ENCODE assay signal across 8 mouse cellular contexts in the genomic region with DNA sequence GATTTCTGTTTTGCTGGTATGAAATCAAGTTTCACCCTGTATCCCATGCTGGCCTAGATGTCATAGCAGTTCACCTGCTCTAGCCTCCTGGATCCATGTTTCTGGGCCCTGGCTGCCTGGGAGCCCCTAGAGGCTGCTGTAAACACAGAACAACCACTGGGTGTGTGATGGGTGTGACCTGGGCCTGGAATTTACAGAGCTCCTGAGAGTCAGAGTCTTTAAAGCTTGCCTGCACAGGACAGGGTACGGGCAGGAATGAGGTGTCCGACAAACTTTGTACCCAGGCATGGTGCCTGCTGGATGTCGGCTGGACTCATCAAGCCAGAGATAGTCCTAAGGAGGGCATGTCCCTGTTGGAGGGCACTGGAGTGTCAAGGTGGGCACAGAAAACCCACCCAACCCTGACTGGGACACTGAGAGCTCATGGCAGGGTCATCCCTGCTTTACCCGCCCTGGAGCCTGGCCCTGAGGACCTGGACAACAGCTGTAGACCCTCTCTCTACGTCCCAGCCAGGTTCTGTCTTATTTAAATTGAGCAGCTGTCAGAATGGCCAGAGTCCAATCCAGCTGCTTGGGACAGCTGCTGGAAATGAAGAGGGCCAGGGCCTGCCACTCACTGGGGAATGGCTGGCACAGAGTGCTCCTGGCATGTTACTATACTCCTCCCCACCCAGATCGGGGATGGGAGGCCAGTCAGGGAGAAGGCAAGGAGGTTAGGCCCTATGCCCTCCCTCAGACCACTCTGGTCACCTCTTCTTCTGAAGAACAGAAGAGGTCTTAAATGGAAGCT. TPM values are rescaled to one million over a fixed set of nuclear protein-coding genes. Genes with fewer than 3 reads are reported as not detected.
DNase-seq lines count a peak whose midpoint lies in the region; ATAC-seq and TF ChIP-seq lines count a peak whose summit lies in the region.

No protein-coding gene starts in this region.

- WGBS in hindbrain, postnatal 0 days: 75% methylated on average over 6 of the region's 6 CpGs
- WGBS in hindbrain, embryonic 13.5 days: 76% methylated on average over 6 of the region's 6 CpGs
- WGBS in lung, embryonic 14.5 days: 63% methylated on average over 6 of the region's 6 CpGs
- WGBS in intestine, embryonic 15.5 days: 50% methylated on average over 6 of the region's 6 CpGs
- 59% methylated on average over 6 of the region's 6 CpGs for whole genome bisulfite sequencing in stomach, embryonic 14.5 days

- H3K4me1 ChIP-seq in hindbrain, postnatal 0 days (ENCODE audit: insufficient read depth, low read length): no peaks in the 10 kb centered on the region
- H3K4me1 ChIP-seq in hindbrain, embryonic 13.5 days (replicated peaks): peaks cover 14% of the 10 kb centered on the region
- 0 out of 2 replicates have a peak, but pooled peaks cover 6% of the 10 kb centered on the region for H3K4me1 ChIP-seq in lung, embryonic 14.5 days (ENCODE audit: insufficient read depth)
- H3K4me1 ChIP-seq in intestine, embryonic 15.5 days (replicated peaks): peaks cover 30% of the 10 kb centered on the region
- H3K4me1 ChIP-seq in stomach, embryonic 14.5 days (ENCODE audit: control insufficient read depth, insufficient read depth, low read length): peaks cover 28% of the 10 kb centered on the region

- no peak for TF ChIP-seq CTCF in hindbrain, postnatal 0 days (IDR thresholded peaks at IDR 0.05; ENCODE audit: low read depth)
- peak; percentile 19; the same call in 1 of the 2 replicates for TF ChIP-seq CTCF in lung, embryonic 14.5 days (IDR thresholded peaks at IDR 0.05; ENCODE audit: low read depth)

- no peak for DNase-seq in hindbrain, postnatal 0 days (ENCODE audit: low spot score)
- DNase-seq in lung, embryonic 14.5 days: peak; percentile 67
- no peak for DNase-seq in lung, postnatal 25 days (ENCODE audit: low spot score)
- no peak for DNase-seq in liver

- H3K27ac ChIP-seq in hindbrain, postnatal 0 days: no peak overlapping the region
- H3K27ac ChIP-seq in hindbrain, embryonic 13.5 days: no peak overlapping the region
- H3K27ac ChIP-seq in lung, embryonic 14.5 days (ENCODE audit: low read depth): 0 out of 2 replicates have a peak overlapping the region, but pooled peaks have one; percentile 26
- peak overlapping the region; percentile 90 for H3K27ac ChIP-seq in intestine, embryonic 15.5 days
- peak overlapping the region; percentile 39; the same call in 1 of the 2 replicates for H3K27ac ChIP-seq in stomach, embryonic 14.5 days (ENCODE audit: low read length)

- H3K4me2 ChIP-seq in hindbrain, postnatal 0 days (ENCODE audit: low read depth, low read length): no peak overlapping the region
- no peak overlapping the region for H3K4me2 ChIP-seq in hindbrain, embryonic 13.5 days
- no peak overlapping the region for H3K4me2 ChIP-seq in lung, embryonic 14.5 days
- peak overlapping the region; percentile 22; the same call in 1 of the 2 replicates for H3K4me2 ChIP-seq in intestine, embryonic 15.5 days (replicated peaks)
- no peak overlapping the region for H3K4me2 ChIP-seq in stomach, embryonic 14.5 days (replicated peaks; ENCODE audit: low read depth, low read length)

- no peaks in the 10 kb centered on the region for H3K27me3 ChIP-seq in hindbrain, postnatal 0 days (ENCODE audit: insufficient read depth, low read length)
- 0 out of 2 replicates have a peak, but pooled peaks cover 5% of the 10 kb centered on the region for H3K27me3 ChIP-seq in hindbrain, embryonic 13.5 days
- no peaks in the 10 kb centered on the region for H3K27me3 ChIP-seq in lung, embryonic 14.5 days (ENCODE audit: insufficient read depth, low read length)
- H3K27me3 ChIP-seq in intestine, embryonic 15.5 days (replicated peaks): no peaks in the 10 kb centered on the region
- no peaks in the 10 kb centered on the region for H3K27me3 ChIP-seq in stomach, embryonic 14.5 days (ENCODE audit: control insufficient read depth, insufficient read depth, low read length)

- no peak overlapping the region for H3K9ac ChIP-seq in hindbrain, postnatal 0 days (replicated peaks; ENCODE audit: low read length)
- no peak overlapping the region for H3K9ac ChIP-seq in hindbrain, embryonic 13.5 days
- H3K9ac ChIP-seq in lung, embryonic 14.5 days: no peak overlapping the region
- 0 out of 2 replicates have a peak overlapping the region, but pooled peaks have one; percentile 9 for H3K9ac ChIP-seq in intestine, embryonic 15.5 days
- no peak overlapping the region for H3K9ac ChIP-seq in stomach, embryonic 14.5 days (replicated peaks; ENCODE audit: low read depth, low read length)

- no peaks in the 10 kb centered on the region for H3K9me3 ChIP-seq in hindbrain, postnatal 0 days (ENCODE audit: low read length)
- no peaks in the 10 kb centered on the region for H3K9me3 ChIP-seq in hindbrain, embryonic 13.5 days
- no peaks in the 10 kb centered on the region for H3K9me3 ChIP-seq in lung, embryonic 14.5 days (ENCODE audit: low read depth, low read length)
- H3K9me3 ChIP-seq in intestine, embryonic 15.5 days: no peaks in the 10 kb centered on the region
- no peaks in the 10 kb centered on the region for H3K9me3 ChIP-seq in stomach, embryonic 14.5 days (ENCODE audit: control insufficient read depth, low read depth, low read length)

- no peaks in the 10 kb centered on the region for H3K36me3 ChIP-seq in hindbrain, postnatal 0 days (ENCODE audit: insufficient read depth, low read length)
- no peaks in the 10 kb centered on the region for H3K36me3 ChIP-seq in hindbrain, embryonic 13.5 days
- no peaks in the 10 kb centered on the region for H3K36me3 ChIP-seq in lung, embryonic 14.5 days (ENCODE audit: insufficient read depth)
- H3K36me3 ChIP-seq in intestine, embryonic 15.5 days: no peaks in the 10 kb centered on the region
- H3K36me3 ChIP-seq in stomach, embryonic 14.5 days (ENCODE audit: control insufficient read depth, insufficient read depth, low read length): no peaks in the 10 kb centered on the region; the same call in 1 of the 2 replicates

- ATAC-seq in hindbrain, postnatal 0 days: peak; percentile 43; the same call in 1 of the 2 replicates
- ATAC-seq in hindbrain, embryonic 13.5 days (ENCODE audit: low FRiP score): no peak
- peak; percentile 30; the same call in 1 of the 2 replicates for ATAC-seq in lung, embryonic 14.5 days (ENCODE audit: insufficient read depth)
- ATAC-seq in intestine, embryonic 15.5 days: peak; percentile 78
- ATAC-seq in stomach, embryonic 14.5 days (ENCODE audit: insufficient number of reproducible peaks, insufficient read depth, low FRiP score, low read depth): peak; percentile 31; the same call in 1 of the 2 replicates
- no peak for ATAC-seq in inflammation-experienced regulatory T-cells, adult 6 months

- H3K4me3 ChIP-seq in hindbrain, postnatal 0 days (ENCODE audit: low read length): no peak overlapping the region
- no peak overlapping the region for H3K4me3 ChIP-seq in hindbrain, embryonic 13.5 days
- H3K4me3 ChIP-seq in lung, embryonic 14.5 days (ENCODE audit: low read depth, low read length): no peak overlapping the region
- H3K4me3 ChIP-seq in intestine, embryonic 15.5 days (replicated peaks): no peak overlapping the region
- H3K4me3 ChIP-seq in stomach, embryonic 14.5 days (ENCODE audit: low read depth, low read length): no peak overlapping the region

RNA-seq across cellular contexts. Expression of a gene that starts 30.1 kb away (rescaled TPM):
- total RNA-seq in hindbrain, postnatal 0 days (2014; rRNA removed): 12.4 and 14.2 TPM in 2 replicates
- 21.8 and 25.1 TPM in 2 replicates for polyA plus RNA-seq in hindbrain, postnatal 0 days (2015; fragmentation: Nextera tagmentation; extraction: Ambion mirVana)
- polyA plus RNA-seq in hindbrain, embryonic 13.5 days (2015; fragmentation: Nextera tagmentation; extraction: Ambion mirVana): 19.8 and 23.7 TPM in 2 replicates
- polyA plus RNA-seq in lung, embryonic 14.5 days (2014; fragmentation: Nextera tagmentation; extraction: Ambion mirVana): 21.7 and 22.2 TPM in 2 replicates
- 106 and 127 TPM in 2 replicates for polyA plus RNA-seq in intestine, embryonic 15.5 days (2015; fragmentation: Nextera tagmentation; extraction: Ambion mirVana)
- 45.3 and 48.9 TPM in 2 replicates for polyA plus RNA-seq in stomach, embryonic 14.5 days (2014; fragmentation: Nextera tagmentation; extraction: Ambion mirVana)
- polyA plus RNA-seq in inflammation-experienced regulatory T-cells, adult 6 months (2017; shearing (Covaris generic)): 100 to 1,000 TPM; 528 to 940 (median 825) TPM

Comparison
In these comparisons a context has a peak if more than half of its experiments do, and no peak if none do; other contexts are left out.
1. ATAC-seq: peak in hindbrain, postnatal 0 days (single experiment), lung, embryonic 14.5 days (single experiment), intestine, embryonic 15.5 days (single experiment) and stomach, embryonic 14.5 days (single experiment); none in hindbrain, embryonic 13.5 days (single experiment) and inflammation-experienced regulatory T-cells, adult 6 months (single experiment).
2. H3K27ac ChIP-seq: peak in lung, embryonic 14.5 days (single experiment), intestine, embryonic 15.5 days (single experiment) and stomach, embryonic 14.5 days (single experiment); none in hindbrain, postnatal 0 days (single experiment) and hindbrain, embryonic 13.5 days (single experiment).